ENCODE assay signal across 18 mouse cellular contexts in the genomic region with DNA sequence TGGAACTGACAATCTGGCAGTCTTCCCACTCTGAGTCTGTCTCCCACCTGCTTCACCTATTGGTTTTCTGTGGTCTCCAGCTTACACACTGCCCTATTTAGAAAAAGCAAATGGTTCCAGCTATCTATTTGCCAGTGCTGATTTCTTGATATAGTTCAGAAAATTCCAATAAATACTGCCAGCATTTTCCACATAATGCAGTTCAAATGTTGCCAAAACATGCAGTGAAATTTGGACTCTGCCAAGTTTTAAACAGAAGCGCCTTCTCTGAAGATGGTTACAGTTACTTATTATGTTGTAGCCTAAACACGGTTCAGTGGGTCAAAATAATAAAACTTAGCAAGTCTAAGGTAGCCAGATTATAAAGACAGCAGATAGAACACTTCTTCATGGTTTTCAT.
DNase-seq lines count a peak whose midpoint lies in the region; ATAC-seq and TF ChIP-seq lines count a peak whose summit lies in the region.
"Had no signal": no experiment of that assay in that cellular context is flagged by ENCODE, and none has a peak within 500 bp of the region (broad histone marks: within the 10 kb centered on the region; RNA-seq: fewer than 3 reads in every experiment).

No protein-coding gene starts in this region.

- no peaks in the 10 kb centered on the region for H3K4me1 ChIP-seq in hindbrain, embryonic 16.5 days (ENCODE audit: control insufficient read depth, insufficient read depth, low read depth, low read length)
- no peaks in the 10 kb centered on the region for H3K4me1 ChIP-seq in hindbrain, embryonic 14.5 days (replicated peaks; ENCODE audit: control insufficient read depth, insufficient read depth, low read length)
- no peaks in the 10 kb centered on the region for H3K4me1 ChIP-seq in limb, embryonic 14.5 days (ENCODE audit: control insufficient read depth, insufficient read depth, low read length)
- H3K4me1 ChIP-seq in limb, embryonic 10.5 days = no peaks in the 10 kb centered on the region
- H3K4me1 ChIP-seq: embryonic facial prominence, embryonic 13.5 days; forebrain, embryonic 13.5 days; heart, embryonic 13.5 days; hindbrain, embryonic 13.5 days had no signal

- H3K4me3 ChIP-seq in hindbrain, embryonic 16.5 days (ENCODE audit: low read length) = no peak overlapping the region
- no peak overlapping the region for H3K4me3 ChIP-seq in hindbrain, embryonic 14.5 days (replicated peaks; ENCODE audit: low read length)
- H3K4me3 ChIP-seq in limb, embryonic 14.5 days (replicated peaks; ENCODE audit: low read length) = no peak overlapping the region
- H3K4me3 ChIP-seq in limb, embryonic 10.5 days = no peak overlapping the region
- H3K4me3 ChIP-seq: embryonic facial prominence, embryonic 13.5 days; forebrain, embryonic 13.5 days; heart, embryonic 13.5 days; hindbrain, embryonic 13.5 days had no signal

- 0 out of 2 replicates have a peak, but pooled peaks have one; percentile 24 for ATAC-seq in hindbrain, embryonic 16.5 days
- ATAC-seq in hindbrain, embryonic 14.5 days (ENCODE audit: low FRiP score) = no peak
- no peak for ATAC-seq in limb, embryonic 14.5 days (ENCODE audit: low FRiP score, low read depth)
- ATAC-seq: forebrain, embryonic 13.5 days; inflammation-experienced regulatory T-cells, adult 6 months; intestine, postnatal 0 days had no signal

- 74% methylated on average over 2 of the region's 2 CpGs for WGBS in hindbrain, embryonic 16.5 days
- 79% methylated on average over 2 of the region's 2 CpGs for WGBS in hindbrain, embryonic 14.5 days
- 66% methylated on average over 2 of the region's 2 CpGs for WGBS in limb, embryonic 14.5 days
- WGBS in limb, embryonic 10.5 days = 85% methylated on average over 2 of the region's 2 CpGs

- TF ChIP-seq CTCF in brain, embryonic 14.5 days (IDR thresholded peaks at IDR 0.05; ENCODE audit: borderline replicate concordance, extremely low read depth, insufficient read depth, insufficient read length) = no peak

- no peak overlapping the region for H3K9ac ChIP-seq in hindbrain, embryonic 16.5 days (ENCODE audit: low read depth, low read length)
- H3K9ac ChIP-seq in hindbrain, embryonic 14.5 days = no peak overlapping the region
- no peak overlapping the region for H3K9ac ChIP-seq in limb, embryonic 14.5 days (ENCODE audit: low read depth, low read length, severe bottlenecking)
- H3K9ac ChIP-seq: embryonic facial prominence, embryonic 13.5 days; forebrain, embryonic 13.5 days; heart, embryonic 13.5 days; hindbrain, embryonic 13.5 days had no signal

- no peak overlapping the region for H3K27ac ChIP-seq in hindbrain, embryonic 16.5 days (ENCODE audit: low read depth, low read length)
- H3K27ac ChIP-seq in hindbrain, embryonic 14.5 days = no peak overlapping the region
- no peak overlapping the region for H3K27ac ChIP-seq in limb, embryonic 14.5 days (replicated peaks; ENCODE audit: low read depth, low read length)
- H3K27ac ChIP-seq in limb, embryonic 10.5 days = no peak overlapping the region
- H3K27ac ChIP-seq: embryonic facial prominence, embryonic 13.5 days; forebrain, embryonic 13.5 days; heart, embryonic 13.5 days; hindbrain, embryonic 13.5 days had no signal

- H3K9me3 ChIP-seq in hindbrain, embryonic 16.5 days (ENCODE audit: control insufficient read depth, low read length) = no peaks in the 10 kb centered on the region
- no peaks in the 10 kb centered on the region for H3K9me3 ChIP-seq in hindbrain, embryonic 14.5 days (ENCODE audit: control insufficient read depth, low read length)
- no peaks in the 10 kb centered on the region for H3K9me3 ChIP-seq in limb, embryonic 14.5 days (ENCODE audit: control insufficient read depth, low read length)
- H3K9me3 ChIP-seq in limb, embryonic 10.5 days (replicated peaks) = no peaks in the 10 kb centered on the region
- H3K9me3 ChIP-seq: embryonic facial prominence, embryonic 13.5 days; forebrain, embryonic 13.5 days; heart, embryonic 13.5 days; hindbrain, embryonic 13.5 days had no signal

- DNase-seq in hindbrain, embryonic 14.5 days (ENCODE audit: low spot score) = no peak
- DNase-seq in limb, embryonic 14.5 days (ENCODE audit: low spot score) = peak; percentile 3
- DNase-seq in limb, embryonic 10.5 days (ENCODE audit: low spot score) = no peak
- DNase-seq in Muller cell, postnatal 12 days (ENCODE audit: inconsistent ontology term) = peak; percentile 71
- peak; percentile 51 for DNase-seq in brain, embryonic 14.5 days (ENCODE audit: low read depth)
- no peak for DNase-seq in embryo, embryonic 11 days
- DNase-seq: adrenal gland, postnatal 10 days; cerebellum, adult 2 months; gastrocnemius, postnatal 36 days; heart, adult 11 months; heart, postnatal 36 days had no signal

- H3K27me3 ChIP-seq in hindbrain, embryonic 16.5 days (replicated peaks; ENCODE audit: control insufficient read depth, insufficient read depth, low read length) = no peaks in the 10 kb centered on the region
- H3K27me3 ChIP-seq in hindbrain, embryonic 14.5 days (ENCODE audit: control insufficient read depth, insufficient read depth, low read length) = no peaks in the 10 kb centered on the region
- H3K27me3 ChIP-seq in limb, embryonic 14.5 days (ENCODE audit: control insufficient read depth, insufficient read depth, low read length) = no peaks in the 10 kb centered on the region
- H3K27me3 ChIP-seq in limb, embryonic 10.5 days (ENCODE audit: low read depth, poor library complexity, severe bottlenecking) = no peaks in the 10 kb centered on the region
- H3K27me3 ChIP-seq: embryonic facial prominence, embryonic 13.5 days; forebrain, embryonic 13.5 days; heart, embryonic 13.5 days; hindbrain, embryonic 13.5 days had no signal

- TF ChIP-seq POLR2A in limb, embryonic 14.5 days (IDR thresholded peaks at IDR 0.05; ENCODE audit: borderline replicate concordance, extremely low read depth, insufficient read depth, insufficient read length) = no peak
- no peak for TF ChIP-seq POLR2A in brain, embryonic 14.5 days (IDR thresholded peaks at IDR 0.05; ENCODE audit: borderline replicate concordance, extremely low read depth, insufficient read depth, insufficient read length, poor library complexity, severe bottlenecking)

- H3K36me3 ChIP-seq in hindbrain, embryonic 16.5 days (ENCODE audit: control insufficient read depth, insufficient read depth, low read length) = no peaks in the 10 kb centered on the region
- H3K36me3 ChIP-seq in hindbrain, embryonic 14.5 days (replicated peaks; ENCODE audit: control insufficient read depth, insufficient read depth) = no peaks in the 10 kb centered on the region
- H3K36me3 ChIP-seq in limb, embryonic 14.5 days (ENCODE audit: control insufficient read depth, insufficient read depth, low read length) = no peaks in the 10 kb centered on the region
- H3K36me3 ChIP-seq in limb, embryonic 10.5 days = no peaks in the 10 kb centered on the region
- H3K36me3 ChIP-seq: embryonic facial prominence, embryonic 13.5 days; heart, embryonic 13.5 days; hindbrain, embryonic 13.5 days had no signal

- H3K4me2 ChIP-seq in hindbrain, embryonic 16.5 days (ENCODE audit: low read length) = no peak overlapping the region
- H3K4me2 ChIP-seq in hindbrain, embryonic 14.5 days (replicated peaks) = no peak overlapping the region
- H3K4me2 ChIP-seq in limb, embryonic 14.5 days (replicated peaks; ENCODE audit: low read depth, low read length, severe bottlenecking) = no peak overlapping the region
- H3K4me2 ChIP-seq: embryonic facial prominence, embryonic 13.5 days; forebrain, embryonic 13.5 days; heart, embryonic 13.5 days; hindbrain, embryonic 13.5 days had no signal

Comparison
In these comparisons a context has a peak if more than half of its experiments do, and no peak if none do; other contexts are left out.
1. DNase-seq: peak in limb, embryonic 14.5 days (single experiment), Muller cell, postnatal 12 days (single experiment) and brain, embryonic 14.5 days (single experiment); none in hindbrain, embryonic 14.5 days (single experiment), limb, embryonic 10.5 days (single experiment) and embryo, embryonic 11 days (single experiment).